Mouse (Mus musculus): Measurements from ENCODE around the gene Faim.

Faim gene

DNA sequence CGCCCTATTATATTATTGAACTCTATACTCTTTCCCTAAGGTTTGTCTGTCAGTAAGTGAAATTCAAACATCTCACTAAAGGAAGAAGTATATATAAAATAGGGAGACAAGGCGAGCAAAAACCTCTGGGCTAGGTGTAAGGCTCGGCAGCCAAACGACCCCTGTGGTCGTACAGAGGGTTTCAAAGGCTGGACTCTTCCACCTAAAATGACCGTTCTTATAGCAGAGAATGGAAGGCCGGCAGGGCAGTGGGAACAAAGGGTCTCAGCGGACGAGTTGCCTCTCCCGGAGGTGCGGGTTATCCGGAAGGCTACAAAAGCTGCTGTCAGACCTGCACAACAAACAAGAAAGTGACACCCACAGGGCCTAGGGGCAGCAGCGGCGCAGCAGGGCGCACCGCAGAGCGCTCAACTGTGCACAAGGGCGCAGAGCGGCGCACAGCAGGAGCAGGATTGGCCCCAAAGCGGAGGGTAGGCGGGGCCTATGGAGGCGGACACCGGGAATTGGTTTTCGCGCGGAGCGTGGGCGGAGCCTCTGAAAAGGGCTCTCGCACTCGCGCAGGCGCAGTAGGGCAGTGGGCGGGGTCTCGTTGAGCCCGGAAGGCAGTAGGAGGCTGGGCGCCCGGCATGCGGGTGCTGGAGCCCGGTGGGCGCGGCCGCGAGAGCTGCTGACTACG lies at the start of gene Faim:
Gene Faim, plus strand, starts transcription at position 574 of the 676 bp plus-strand sequence.
- peak; percentile 97 for DNase-seq (ENCODE audit: low read depth, low spot score)

DNA sequence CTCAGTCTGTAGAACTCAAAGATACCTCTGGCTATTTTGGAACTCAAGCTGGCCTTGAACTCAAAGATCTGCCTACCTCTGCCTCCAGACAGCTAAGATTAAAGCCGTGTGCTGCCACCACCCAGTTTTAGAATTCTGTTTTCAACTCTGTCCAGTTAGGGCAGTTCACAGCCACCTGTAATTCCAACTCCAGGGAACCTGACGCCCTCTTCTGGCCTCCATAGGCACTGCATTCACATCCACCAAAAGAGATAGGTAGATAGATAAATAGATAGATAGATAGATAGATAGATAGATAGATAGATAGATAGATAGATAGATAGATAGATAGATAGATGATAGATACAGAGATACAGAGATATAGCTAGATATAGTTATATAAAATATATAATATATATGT lies 46.9 kb upstream of the Faim start:
- DNase-seq (ENCODE audit: low read depth, low spot score), result no peak

DNA sequence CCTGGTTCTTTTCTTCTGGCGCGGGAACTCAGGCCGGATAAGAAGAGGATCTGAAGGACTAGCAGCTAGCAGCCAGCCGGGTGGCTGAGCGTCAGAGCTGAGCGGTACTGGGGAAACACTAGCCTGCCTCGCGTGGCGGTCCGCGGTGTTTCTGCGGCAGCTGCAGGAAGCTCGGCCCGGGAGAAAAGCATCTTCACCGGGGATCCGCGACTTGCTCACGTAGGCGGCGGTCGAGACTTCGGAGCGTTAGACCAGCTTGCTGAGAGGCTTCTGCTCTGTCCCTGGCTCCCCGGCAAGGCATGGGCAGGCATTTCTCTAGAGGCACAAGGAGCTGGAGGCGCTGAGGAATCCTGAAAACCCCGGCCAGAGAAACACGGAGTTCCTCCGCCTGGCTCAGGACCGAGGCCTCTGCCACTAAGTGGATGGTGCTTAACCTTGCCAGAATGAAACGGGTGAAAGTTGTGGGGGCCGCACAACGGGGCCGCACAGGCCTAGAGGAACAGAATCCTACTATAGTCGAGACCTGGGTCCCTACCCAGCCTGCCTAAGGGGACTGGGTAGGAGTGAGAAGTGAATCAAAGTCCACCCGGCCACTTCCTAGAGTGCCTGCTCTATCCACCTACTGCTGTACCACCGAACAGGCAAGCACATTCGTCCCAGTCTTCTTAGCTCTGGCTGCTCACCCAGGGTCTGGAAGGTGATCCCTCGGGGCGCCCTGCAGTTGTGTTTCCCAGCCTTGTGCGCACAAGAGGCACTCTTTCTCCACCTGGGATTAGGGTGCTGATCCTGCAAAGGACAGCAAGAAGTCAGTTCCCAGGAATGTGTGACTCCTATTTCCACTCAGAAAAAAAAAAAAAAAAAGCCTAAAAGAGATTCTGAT lies 33.8 kb upstream of the Faim start:
- DNase-seq (ENCODE audit: low read depth, low spot score), result no peak

DNA sequence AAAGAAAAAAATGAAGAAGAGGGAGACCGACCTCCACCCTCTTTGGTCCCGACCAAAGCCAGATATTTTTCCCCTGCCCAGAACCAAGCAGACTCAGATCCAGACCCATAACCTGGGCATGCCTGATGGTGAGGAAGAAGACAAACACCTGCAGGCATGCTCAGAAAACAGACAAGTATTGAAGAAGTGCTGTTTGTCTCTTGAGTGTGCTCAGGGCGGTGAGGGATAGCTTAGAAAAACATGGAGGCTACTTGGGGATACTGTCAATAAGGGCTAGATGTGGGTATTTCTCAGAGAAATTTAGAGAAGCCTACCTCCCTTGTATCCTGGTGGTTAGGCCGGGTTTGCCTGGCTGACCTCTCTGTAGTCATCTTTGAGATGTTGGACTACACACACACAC lies 32.9 kb upstream of the Faim start:
- DNase-seq (ENCODE audit: low read depth, low spot score), result no peak

DNA sequence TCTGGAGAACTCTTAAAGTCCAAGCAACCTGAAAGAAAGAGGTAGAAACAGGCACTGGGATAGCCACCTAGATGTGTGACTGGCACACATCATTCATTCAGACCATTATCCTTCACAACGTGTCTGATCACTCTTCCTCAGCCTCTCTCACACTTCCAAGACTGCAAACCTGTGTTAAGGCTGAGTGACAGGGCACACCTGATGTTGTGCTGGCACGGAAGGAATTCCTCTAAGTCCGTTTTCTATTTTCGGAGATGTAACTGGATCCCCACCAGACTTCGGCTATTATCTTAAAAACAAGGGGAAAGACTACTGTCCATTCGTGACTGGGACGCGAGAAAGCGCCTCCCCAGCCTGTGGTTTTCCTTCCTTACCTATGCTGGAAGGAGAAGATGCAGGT lies 32.3 kb upstream of the Faim start:
- no peak for DNase-seq (ENCODE audit: low read depth, low spot score)

DNA sequence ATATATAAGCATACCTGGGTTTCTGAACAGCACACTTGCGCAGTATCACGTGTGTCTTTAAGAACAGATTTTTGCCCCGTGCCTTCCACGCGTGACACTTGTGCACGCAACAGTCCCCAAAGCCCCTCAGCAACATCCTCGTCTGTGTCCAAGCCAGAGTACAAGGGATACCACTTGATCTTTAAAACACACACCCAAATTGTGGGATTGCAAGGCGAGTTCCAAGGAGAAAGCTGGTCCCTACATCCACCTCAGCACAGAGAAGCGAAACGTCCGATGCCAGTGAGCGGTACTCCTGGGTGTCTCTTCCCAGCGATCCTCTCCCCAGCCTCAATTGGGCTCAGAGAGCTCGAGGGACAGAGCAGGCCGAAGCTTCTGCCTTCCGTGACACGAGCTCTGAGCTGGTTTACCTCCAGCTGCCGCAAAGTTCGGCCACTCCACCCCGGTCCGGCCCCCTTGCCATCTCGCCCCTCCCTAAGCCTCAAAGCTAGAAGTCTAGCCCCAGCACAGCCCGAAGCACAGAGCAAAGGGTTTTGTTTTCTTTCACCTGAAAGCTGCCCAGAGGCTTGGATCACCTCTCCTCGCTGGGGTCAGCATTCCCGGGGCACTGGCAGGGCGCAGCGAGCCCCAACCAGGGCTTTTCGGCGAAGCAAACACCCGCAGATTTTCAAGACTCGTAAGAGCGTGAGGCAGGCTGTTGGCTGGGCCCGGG lies 31.6 kb upstream of the Faim start:
- DNase-seq (ENCODE audit: low read depth, low spot score), result no peak

DNA sequence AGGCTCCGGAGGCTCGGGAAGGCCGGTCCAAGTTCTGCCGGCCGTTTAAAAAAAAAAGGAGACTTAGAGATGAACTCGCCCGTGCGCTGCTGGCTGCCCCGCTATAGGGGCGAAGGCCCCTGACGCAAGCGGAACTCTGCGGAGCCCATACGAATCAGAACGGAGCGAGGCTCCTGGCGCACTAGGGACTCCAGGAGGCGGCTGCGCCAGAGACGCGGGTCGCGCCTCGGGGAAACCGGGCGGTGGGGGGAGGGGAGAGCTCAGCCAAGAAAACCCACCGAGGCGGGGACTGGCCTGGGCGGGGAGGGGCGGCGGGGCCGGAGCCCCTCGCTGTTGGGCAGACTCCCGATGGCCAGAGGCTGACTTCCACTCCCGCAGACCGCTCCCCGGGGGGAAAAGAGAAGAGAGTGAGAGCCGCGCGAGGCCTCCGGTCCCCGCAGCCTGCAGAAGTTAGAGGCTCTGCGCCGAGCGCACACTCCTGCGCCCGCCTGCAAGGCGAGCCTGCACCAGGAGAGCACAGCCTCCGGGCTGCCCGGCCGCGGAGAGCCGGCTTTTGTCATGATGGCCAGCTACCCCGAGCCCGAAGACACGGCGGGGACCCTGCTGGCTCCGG lies 31.0 kb upstream of the Faim start, which contains the start of gene Foxl2:
Gene Foxl2, plus strand, starts transcription at position 186 of the 613 bp plus-strand sequence.
- no peak for DNase-seq (ENCODE audit: low read depth, low spot score)

DNA sequence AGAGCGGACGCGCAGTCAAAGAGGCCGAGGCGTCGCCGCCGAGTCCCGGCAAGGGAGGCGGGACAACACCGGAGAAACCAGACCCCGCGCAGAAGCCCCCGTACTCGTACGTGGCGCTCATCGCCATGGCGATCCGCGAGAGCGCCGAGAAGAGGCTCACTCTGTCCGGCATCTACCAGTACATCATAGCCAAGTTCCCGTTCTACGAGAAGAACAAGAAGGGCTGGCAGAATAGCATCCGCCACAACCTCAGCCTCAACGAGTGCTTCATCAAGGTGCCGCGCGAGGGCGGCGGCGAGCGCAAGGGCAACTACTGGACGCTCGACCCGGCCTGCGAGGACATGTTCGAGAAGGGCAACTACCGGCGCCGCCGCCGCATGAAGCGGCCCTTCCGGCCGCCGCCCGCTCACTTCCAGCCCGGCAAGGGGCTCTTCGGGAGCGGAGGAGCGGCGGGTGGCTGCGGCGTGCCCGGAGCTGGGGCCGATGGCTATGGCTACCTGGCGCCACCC lies 30.4 kb upstream of the Faim start:
- no peak for DNase-seq (ENCODE audit: low read depth, low spot score)

DNA sequence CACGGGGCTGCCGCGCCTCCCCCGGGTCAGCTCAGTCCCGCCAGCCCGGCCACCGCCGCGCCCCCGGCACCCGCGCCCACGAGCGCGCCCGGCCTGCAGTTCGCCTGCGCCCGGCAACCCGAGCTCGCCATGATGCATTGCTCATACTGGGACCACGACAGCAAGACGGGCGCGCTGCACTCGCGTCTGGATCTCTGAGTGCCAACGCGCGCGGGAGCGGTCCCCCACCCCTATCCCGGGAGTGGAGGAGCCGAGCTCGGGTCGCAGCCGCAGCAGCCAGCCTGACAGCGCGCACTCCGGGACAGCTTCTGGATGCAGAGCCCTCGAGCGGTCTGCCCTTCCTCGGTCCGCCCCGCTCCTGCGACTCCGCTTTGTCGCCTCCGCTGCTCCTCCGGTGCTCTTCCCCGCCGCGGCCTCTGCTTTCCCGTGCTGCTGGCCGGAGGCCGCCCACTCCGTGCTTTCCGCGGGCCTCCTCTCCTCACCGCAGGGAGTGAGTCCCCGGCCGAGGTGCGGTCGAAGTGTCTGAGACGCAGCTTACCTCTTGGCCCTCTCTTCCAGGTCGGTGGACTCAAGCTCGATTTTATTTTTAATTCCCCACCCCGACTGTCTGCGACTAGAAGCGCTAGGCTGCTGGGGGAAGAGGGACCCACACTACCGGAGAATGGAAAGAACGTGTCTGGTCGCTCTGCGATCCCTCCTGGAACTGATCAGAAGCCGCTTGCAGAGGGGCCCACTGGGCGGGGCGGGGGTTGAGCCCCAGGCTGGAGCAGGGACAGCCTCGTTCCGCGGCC lies 29.4 kb upstream of the Faim start:
- no peak for DNase-seq (ENCODE audit: low read depth, low spot score)

DNA sequence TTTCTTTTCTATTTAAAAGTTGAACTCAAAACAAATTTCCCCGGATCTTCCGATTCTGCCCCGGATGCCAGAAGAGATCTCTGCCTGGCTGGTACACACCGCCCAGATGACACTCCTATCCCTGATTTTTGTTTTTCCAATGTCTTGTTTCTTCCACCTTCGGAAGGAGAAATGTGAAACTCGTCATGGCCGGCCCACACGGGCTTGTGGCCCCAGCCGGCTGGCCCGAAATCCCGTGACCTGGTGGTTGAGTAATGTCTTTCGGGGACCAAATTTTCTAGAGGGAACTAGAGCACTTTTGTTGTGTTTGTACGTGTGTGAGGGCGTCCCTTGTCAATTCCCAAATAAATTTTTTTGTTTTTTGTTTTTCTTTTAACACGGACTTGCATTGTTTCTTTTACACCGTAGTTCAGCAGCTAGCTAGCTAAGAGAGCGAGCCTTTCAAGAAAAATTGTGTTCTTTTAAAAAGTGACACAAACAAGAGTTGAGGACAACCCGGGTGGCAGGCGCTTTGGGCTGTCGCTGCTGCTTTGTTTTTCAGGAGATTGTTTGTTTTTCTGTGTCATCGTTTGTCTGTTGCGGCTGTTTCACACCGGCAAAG lies 28.3 kb upstream of the Faim start:
- no peak for DNase-seq (ENCODE audit: low read depth, low spot score)

DNA sequence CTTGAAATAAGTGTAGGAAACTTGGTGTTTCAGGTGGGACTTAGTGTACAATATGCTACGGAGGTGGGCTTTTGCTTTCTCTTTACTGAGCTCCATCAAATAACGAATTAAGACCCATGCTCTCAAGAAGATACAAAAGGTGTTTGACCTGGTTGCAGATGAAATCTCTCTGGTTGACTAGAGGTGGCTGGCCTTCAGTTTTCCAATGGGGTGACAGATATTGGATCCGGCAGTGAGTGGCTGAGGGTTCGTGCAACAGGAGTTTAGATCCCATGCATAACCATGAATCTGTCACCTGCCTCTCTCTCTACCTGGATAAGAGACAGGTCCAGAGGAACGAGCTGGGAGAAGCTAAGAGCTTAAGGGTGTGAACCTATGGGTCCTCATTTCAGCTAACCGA lies 27.5 kb upstream of the Faim start:
- DNase-seq (ENCODE audit: low read depth, low spot score), result no peak

DNA sequence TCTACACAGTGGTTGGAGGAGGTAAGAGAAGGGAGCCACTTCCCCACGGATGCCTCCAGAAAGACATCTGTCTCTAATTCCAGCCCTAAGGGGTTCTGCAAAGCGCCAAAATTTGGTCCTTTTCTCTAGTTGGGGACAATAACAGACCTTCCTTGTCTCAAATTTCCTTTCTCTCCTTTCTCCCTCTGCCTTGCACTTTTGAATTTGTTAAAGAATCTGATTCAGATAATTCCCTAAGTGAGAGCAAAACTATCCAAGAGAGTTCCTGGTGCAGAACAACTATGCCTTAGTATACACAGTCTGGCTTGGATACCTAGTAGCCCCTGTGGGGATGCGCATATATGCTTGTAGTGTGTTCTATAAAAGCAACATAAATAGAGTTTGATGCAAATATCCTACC lies 26.3 kb upstream of the Faim start:
- DNase-seq (ENCODE audit: low read depth, low spot score), result no peak

DNA sequence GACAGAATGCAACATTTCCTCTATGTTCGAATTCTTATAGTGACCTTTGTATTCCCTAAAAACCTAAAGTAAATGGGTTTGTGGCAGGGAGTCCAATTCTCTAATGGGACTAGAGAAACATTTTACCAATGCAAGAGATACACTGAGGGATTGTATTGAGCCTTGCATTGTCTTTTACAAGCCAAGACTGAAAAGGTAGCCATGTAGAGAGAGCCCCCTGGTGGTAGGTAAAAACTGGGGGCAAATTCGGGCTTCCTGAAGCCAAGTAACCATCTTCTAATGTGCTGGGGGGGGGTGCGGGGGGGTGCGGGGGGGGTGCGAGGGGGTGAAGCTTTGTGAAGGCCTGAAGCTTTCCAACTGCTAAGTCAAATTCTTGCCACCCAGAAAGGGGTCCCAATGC lies 25.8 kb upstream of the Faim start:
- no peak for DNase-seq (ENCODE audit: low read depth, low spot score)

DNA sequence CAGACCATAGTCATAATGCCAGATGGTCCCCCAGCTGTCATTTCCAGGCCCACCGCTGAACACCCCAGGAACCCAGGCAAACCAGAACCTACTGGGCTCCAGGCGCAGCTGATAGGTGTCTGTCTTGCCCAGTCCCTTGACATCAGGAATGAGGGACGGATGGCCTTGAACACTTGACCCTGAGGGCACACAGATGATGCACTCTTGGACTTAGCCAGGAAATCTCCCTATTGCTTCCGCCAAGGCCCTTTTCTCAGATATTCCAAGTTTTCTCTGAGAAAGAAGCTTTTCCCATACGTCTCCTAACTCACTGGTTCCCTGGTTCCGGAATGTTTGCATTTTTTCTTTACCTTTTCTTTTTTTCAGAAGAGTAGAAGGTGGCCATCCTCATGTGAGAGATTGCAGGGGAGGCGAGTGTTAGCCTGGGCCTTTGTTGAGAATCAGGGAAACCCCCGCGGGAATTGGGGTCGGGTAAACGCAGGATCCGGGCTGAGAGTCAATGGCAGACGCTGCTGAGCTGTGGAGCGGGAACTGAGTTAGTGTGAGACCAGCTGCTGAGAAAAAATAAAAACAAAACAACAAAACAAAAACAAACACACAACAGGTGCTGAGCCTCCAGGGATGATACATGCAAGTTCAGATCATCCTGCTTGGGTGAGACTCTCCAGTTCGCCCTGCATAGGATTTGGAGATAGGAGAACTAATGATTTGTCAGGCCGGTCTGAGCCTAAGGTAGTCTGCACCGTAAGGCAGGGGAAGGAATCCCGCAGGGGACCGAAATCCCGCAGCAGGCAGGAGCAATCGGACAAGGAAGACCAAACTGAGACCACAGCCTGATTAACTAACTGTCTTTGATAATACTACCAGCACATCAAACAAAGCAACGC lies 24.3 kb upstream of the Faim start:
- DNase-seq (ENCODE audit: low read depth, low spot score), result no peak

DNA sequence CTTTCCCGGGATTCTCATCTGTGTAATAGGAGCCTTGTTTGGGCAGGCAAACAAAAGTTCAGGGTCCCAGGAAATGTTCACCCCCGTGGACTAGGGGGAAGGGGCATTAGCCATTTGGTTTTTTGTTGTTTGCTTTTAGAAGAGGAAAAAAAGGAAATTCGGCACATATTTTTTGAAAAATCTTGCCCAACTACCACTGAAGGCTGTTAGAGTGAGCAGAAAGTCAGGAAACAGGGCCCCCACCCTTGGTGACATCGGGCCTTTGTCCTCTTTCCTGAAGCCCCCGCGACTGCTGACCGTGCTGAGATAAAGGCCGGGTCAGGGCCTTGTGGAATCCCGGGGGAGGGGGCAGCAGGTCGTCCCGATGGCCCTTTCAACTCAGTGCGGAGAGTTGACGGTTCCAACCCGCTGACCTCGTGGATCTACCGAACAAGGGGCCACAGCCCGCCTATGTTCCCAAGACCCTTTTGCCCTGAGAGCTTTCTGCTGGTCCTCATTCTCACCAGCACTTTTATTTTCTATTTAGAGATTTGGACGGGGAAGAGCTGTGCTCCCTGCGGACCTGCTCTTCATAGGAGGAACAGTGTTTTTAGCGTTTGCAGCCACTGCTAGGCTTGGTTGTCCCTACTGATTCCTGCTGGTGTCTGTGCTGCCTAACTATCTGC lies 23.6 kb upstream of the Faim start:
- no peak for DNase-seq (ENCODE audit: low read depth, low spot score)

DNA sequence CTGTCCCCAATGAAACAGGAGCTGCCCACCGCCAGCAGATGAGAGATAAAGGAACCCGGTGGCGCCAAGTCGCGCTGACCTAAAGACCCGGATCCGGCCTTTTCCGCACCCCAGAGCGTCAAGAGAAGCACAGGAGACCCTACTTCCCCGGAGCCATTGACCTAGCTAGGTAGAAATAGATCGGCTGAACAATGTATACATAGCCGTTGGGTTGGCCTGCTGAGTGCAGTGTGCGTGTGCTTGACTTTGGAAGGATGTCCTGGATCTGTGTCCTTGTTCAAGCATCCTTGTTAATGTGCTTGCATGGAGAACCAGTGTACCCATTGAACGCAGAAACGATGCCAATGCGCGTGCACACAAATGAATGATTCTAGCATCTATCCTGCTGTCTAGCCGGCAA lies 22.5 kb upstream of the Faim start:
- DNase-seq (ENCODE audit: low read depth, low spot score), result no peak

DNA sequence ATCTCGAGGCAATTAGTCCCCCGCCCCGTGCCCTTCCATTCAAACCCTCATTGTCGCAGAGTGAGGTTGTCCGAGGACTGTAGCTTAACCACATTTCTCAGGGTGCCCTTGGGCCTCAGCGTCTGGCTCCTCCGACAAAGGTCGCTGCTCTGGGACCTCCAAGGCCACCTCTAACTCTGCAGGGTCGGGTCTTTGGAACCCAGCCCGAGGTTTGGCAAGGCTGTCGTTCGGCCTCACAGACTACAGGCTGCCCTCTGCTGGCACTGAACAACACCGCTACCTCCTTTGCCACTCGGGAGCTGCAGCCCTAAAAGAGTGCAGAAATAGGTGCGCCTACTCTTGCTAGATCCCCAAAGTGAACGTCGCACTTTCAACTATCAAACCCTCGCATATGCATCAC lies 21.1 kb upstream of the Faim start:
- DNase-seq (ENCODE audit: low read depth, low spot score), result no peak

DNA sequence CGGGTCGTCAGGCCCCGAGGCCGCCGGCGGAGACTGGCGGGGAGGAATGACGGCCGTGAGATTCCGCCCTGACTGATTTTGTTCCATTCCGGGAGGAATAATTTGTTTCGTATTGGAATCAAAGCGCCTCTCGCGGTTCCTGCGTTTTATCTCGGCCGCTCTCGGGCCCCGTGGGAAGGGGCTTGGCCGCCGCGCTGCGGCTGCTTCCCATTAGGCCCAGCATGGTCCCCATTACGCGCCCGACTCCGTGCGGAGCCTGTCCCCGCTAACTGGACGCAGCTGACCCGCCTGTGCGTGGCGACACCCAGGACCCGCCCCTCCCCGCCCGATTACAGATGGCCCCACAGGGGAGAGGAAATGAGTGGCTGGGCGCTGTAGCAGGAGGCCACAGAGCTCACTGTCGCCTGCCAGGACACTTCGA lies 13.1 kb upstream of the Faim start:
- no peak for DNase-seq (ENCODE audit: low read depth, low spot score)

DNA sequence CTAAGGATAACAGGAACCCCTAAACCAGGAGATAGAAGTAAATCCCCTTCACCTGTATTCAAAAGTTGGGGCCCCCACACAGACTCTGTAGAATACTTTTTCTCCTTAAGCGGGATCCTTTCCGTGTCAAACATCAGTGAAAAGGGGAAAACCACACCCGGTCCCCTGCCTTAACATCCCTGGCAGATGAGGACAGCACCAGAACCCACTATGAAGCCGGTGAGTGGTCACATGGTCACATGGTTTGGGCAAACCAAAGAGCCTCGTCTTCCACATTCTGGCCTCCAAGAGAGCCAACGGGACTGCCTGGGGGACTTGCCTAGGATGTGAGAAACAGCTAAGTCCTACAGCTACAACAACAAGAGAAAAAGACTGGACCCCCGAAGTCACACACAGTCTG lies 12.6 kb upstream of the Faim start:
- no peak for DNase-seq (ENCODE audit: low read depth, low spot score)

All from WW6 (cell line).